Mouse (Mus musculus) olfactory bulb, adult 2 months (tissue): ENCODE measurements at regions not wholly inside any gene's neighbourhood (a gene's known extent, or its start where the extent isn't known, plus 50 kb on each side); places are given as distances from the start of the nearest gene placed in this dataset.

Experiments
- H3K27ac ChIP-seq: fragments of 200-500 bp; 2 replicates; pipeline ENCODE4 v1.5.1; 2012; ENCODE audit warnings: low read depth, low read length; ENCODE audit not compliant: insufficient read depth
- H3K4me1 ChIP-seq: fragments of 200-500 bp; 2 replicates; pipeline ENCODE4 v1.6.1; 2012; ENCODE audit warnings: low read length; ENCODE audit not compliant: control insufficient read depth, insufficient read depth
- H3K4me3 ChIP-seq: fragments of 200-500 bp; 2 replicates; pipeline ENCODE4 v1.5.1; 2012; ENCODE audit warnings: mild to moderate bottlenecking, low read depth, low read length, moderate library complexity; ENCODE audit not compliant: insufficient read depth
- CTCF ChIP-seq: fragments of 200-500 bp; IDR thresholded peaks from 2 replicates; pipeline ENCODE4 v1.5.1; 2012; ENCODE audit warnings: low read depth, mild to moderate bottlenecking, low read length, moderate library complexity; ENCODE audit not compliant: insufficient read depth
- POLR2A ChIP-seq: fragments of 200-500 bp; IDR thresholded peaks from 2 replicates; pipeline ENCODE4 v1.6.1; 2012; ENCODE audit warnings: mild to moderate bottlenecking, low read depth, low read length, moderate library complexity; ENCODE audit not compliant: insufficient read depth
- WGBS: fragments of 180-500 bp; shearing (Covaris S2); methylation state at CpG from one replicate; pipeline ENCODE4 v1.1.7; 2018; 5-methylcytosine and 5-hydroxymethylcytosine counted together

GRCm38 (mm10) chr15:62986147-62986546 lies 858.8 kb downstream of the Gsdmc2 start:
- no peak overlapping the region for H3K4me3 ChIP-seq
- H3K4me1 ChIP-seq: no peaks in the 10 kb centered on the region
- no peak overlapping the region for H3K27ac ChIP-seq
- TF ChIP-seq POLR2A (no peak), CTCF (no peak)
- 88% methylated on average over 7 of the region's 7 CpGs for WGBS

DNA sequence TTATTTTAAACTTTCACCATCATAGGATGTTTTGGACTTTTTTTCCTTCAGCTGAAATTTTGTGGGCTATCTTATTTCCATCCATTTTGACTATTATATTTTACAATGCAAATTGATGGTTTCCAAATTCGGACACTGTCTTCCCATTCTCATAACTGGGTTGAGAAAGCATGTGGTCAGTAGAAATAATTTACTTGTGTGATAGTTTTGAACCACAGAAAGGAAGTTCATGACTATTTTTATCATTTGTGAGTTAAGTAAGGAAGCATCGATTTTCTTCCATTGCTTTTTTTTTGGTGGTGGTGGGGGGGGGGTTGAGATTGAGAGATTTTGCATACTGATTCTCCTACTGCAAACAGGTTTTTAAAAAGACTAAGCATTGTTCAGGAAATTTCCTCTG lies 874.4 kb downstream of the Gsdmc2 start:
- TF ChIP-seq POLR2A: no peak
- TF ChIP-seq CTCF: no peak
- Histone ChIP-seq H3K27ac (no peak overlapping the region), H3K4me3 (no peak overlapping the region), H3K4me1 (no peaks in the 10 kb centered on the region)
- WGBS: 89% methylated on average over 2 of the region's 2 CpGs

- TF ChIP-seq POLR2A (no peak), CTCF (no peak)
- WGBS: 92% methylated on average over 5 of the region's 5 CpGs
- Histone ChIP-seq H3K4me1 (no peaks in the 10 kb centered on the region), H3K4me3 (no peak overlapping the region), H3K27ac (no peak overlapping the region)
Measured at GRCm38 (mm10) chr15:62962681-62963080, 882.3 kb downstream of the Gsdmc2 start.

GRCm38 (mm10) chr15:62960623-62961022 lies 884.4 kb downstream of the Gsdmc2 start:
- Histone ChIP-seq H3K4me3 (no peak overlapping the region), H3K4me1 (no peaks in the 10 kb centered on the region), H3K27ac (no peak overlapping the region)
- WGBS: 93% methylated on average over 1 of the region's 1 CpGs
- no peak for TF ChIP-seq POLR2A
- TF ChIP-seq CTCF: no peak

DNA sequence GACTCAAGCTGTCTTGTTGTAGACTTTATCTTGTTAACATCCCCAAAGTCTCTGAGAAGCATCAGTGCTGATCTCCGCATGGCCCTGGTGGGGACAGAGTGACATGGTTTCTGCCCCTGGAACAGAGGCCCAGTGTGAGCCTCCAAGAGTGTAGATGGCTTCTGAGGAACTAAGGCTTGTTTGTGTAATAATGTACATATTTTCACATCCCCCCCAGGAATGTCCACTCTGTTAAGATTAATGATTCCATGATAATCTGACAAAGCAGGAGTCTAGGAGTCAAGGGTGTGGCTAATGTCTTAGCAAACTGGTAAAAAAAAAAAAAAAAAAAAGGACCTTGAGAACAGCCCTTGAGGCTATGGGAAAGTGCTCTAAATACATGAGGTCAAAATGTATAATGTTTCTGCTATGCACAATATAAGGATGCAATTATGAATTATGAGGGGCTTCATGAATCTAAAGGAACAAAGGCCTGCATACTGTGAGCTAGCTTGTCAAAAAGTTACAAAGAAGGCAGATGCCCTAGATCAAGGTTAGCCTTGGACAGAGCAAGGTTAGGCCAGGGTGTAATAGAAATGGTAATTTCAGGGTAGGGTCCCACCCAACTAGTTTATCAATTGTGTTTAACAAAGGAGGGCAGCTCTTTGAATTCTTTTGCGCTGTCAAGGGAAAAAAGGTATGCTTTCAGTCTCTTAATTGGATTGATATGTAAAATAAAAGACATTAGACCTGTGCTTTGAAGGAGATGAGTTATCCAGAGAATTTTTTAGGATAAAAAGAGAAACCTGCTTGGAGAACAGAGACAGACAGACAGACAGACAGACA lies 886.3 kb downstream of the Gsdmc2 start:
- WGBS: 99% methylated on average over 2 of the region's 2 CpGs

DNA sequence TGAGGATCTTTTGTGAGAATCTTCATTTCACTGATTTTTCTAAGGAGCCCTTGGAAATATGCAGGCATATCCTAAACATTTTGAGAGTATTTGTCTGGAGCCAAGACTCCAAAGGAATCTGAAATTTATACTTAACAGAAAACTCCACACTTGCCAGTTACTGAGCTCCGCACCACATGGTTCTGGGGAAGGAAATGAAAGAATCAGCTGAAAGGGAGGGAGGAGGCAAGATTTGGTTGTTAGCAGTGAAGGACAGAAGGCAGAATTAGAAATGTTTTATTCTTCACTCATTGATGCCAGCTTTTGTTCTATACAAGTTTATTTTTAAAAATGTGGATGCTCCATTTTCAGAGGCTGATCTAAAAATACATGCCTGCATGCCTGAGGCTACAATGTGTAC lies 890.1 kb downstream of the Gsdmc2 start:
- WGBS: 76% methylated on average over 1 of the region's 1 CpGs
- Histone ChIP-seq H3K4me1 (no peaks in the 10 kb centered on the region), H3K4me3 (no peak overlapping the region), H3K27ac (no peak overlapping the region)
- no peak for TF ChIP-seq CTCF
- TF ChIP-seq POLR2A: no peak

More for the DNA sequence above, 886.3 kb downstream of the Gsdmc2 start:
- Histone ChIP-seq H3K27ac (no peak overlapping the region), H3K4me3 (no peak overlapping the region), H3K4me1 (no peaks in the 10 kb centered on the region)
- no peak for TF ChIP-seq CTCF
- TF ChIP-seq POLR2A: no peak

GRCm38 (mm10) chr15:62954322-62954820 lies 890.6 kb downstream of the Gsdmc2 start:
- H3K4me3 ChIP-seq: no peak overlapping the region
- H3K27ac ChIP-seq: no peak overlapping the region
- H3K4me1 ChIP-seq: no peaks in the 10 kb centered on the region
- 83% methylated on average over 9 of the region's 9 CpGs for WGBS
- TF ChIP-seq POLR2A: no peak
- TF ChIP-seq CTCF: no peak

GRCm38 (mm10) chr15:62953215-62953941 lies 891.6 kb downstream of the Gsdmc2 start:
- 59% methylated on average over 6 of the region's 6 CpGs for WGBS
- Histone ChIP-seq H3K27ac (no peak overlapping the region), H3K4me1 (no peaks in the 10 kb centered on the region), H3K4me3 (no peak overlapping the region)
- no peak for TF ChIP-seq POLR2A
- TF ChIP-seq CTCF: no peak
